Mouse (Mus musculus): ENCODE measurements around the gene Zbtb42. TPM values are rescaled to one million over a fixed set of nuclear protein-coding genes. Genes with fewer than 3 reads are reported as not detected.

Zbtb42 gene
- polyA plus RNA-seq, 1 experiment from 2014 or later, result 5.8 TPM

- peak overlapping the region; percentile 85 for H3K4me2 ChIP-seq
- under 1% methylated on average over 75 of the region's 75 CpGs for WGBS
- no peaks in the 10 kb centered on the region for H3K9me3 ChIP-seq
- ATAC-seq (ENCODE audit: extremely low read depth, insufficient number of reproducible peaks, low FRiP score, low TSS enrichment), result no peak
- peak overlapping the region; percentile 85 for H3K27ac ChIP-seq (replicated peaks)
- peaks cover 47% of the 10 kb centered on the region for H3K36me3 ChIP-seq
- no peaks in the 10 kb centered on the region for H3K27me3 ChIP-seq (replicated peaks)
- H3K4me3 ChIP-seq, result peak overlapping the region; percentile 65
- peaks cover 21% of the 10 kb centered on the region for H3K4me1 ChIP-seq
- peak overlapping the region; percentile 91 for H3K9ac ChIP-seq
Measured at GRCm38 (mm10) chr12:112644855-112645506, 33.6 kb upstream of the Zbtb42 start.

DNA sequence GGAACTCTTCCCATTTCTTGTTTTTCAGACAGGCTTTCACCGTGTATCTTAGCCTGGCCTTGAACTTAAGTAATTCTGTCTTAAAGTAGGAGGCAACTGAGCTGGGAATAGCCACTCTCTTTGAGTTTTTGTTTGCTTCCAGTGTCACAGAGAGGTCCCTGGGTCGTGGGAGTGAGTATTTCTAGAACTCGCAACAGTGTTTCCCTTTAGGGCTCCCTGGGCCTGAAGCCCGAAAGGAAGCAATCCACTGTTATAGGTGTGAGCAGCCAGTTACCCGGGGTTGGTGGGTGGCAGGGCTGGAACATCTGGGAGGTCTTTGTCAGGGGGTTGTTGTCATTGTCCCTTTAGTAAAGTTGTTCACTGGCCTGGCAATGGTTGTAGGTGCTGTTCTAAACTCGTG is 32.5 kb upstream of the Zbtb42 start:
- H3K27me3 ChIP-seq (replicated peaks), result no peaks in the 10 kb centered on the region
- H3K9ac ChIP-seq, result peak overlapping the region; percentile 91
- H3K36me3 ChIP-seq, result peaks cover 47% of the 10 kb centered on the region
- H3K4me2 ChIP-seq, result peak overlapping the region; percentile 85
- 53% methylated on average over 6 of the region's 6 CpGs for WGBS
- H3K4me1 ChIP-seq, result peaks cover 21% of the 10 kb centered on the region
- no peaks in the 10 kb centered on the region for H3K9me3 ChIP-seq
- no peak for ATAC-seq (ENCODE audit: extremely low read depth, insufficient number of reproducible peaks, low FRiP score, low TSS enrichment)
- peak overlapping the region; percentile 65 for H3K4me3 ChIP-seq
- H3K27ac ChIP-seq (replicated peaks), result no peak overlapping the region

DNA sequence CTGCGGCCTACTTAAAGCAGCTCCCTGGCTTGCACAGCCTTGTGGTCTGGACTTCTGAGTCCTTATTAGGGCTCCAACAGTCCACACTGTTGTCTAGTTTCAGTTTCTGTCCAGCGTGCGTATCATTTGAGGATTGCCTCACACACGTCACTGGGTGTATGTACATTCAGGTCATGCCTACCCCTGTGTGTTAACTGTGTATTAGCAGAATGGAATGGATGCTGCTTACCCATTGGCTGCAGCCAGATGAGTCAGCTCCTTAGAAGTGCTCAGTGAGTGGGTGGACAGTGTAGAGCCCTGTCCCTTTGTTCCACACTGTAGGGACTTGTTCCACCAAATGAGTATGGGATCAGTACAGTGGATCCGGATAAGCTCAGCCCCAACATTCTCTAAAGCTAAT is 30.5 kb upstream of the Zbtb42 start:
- no peaks in the 10 kb centered on the region for H3K9me3 ChIP-seq
- 89% methylated on average over 5 of the region's 5 CpGs for WGBS
- H3K27ac ChIP-seq (replicated peaks), result no peak overlapping the region
- no peak overlapping the region for H3K4me2 ChIP-seq
- H3K4me1 ChIP-seq, result peaks cover 24% of the 10 kb centered on the region
- H3K4me3 ChIP-seq, result no peak overlapping the region
- H3K9ac ChIP-seq, result no peak overlapping the region
- ATAC-seq (ENCODE audit: extremely low read depth, insufficient number of reproducible peaks, low FRiP score, low TSS enrichment), result no peak
- H3K27me3 ChIP-seq (replicated peaks), result no peaks in the 10 kb centered on the region
- peaks cover 64% of the 10 kb centered on the region for H3K36me3 ChIP-seq

DNA sequence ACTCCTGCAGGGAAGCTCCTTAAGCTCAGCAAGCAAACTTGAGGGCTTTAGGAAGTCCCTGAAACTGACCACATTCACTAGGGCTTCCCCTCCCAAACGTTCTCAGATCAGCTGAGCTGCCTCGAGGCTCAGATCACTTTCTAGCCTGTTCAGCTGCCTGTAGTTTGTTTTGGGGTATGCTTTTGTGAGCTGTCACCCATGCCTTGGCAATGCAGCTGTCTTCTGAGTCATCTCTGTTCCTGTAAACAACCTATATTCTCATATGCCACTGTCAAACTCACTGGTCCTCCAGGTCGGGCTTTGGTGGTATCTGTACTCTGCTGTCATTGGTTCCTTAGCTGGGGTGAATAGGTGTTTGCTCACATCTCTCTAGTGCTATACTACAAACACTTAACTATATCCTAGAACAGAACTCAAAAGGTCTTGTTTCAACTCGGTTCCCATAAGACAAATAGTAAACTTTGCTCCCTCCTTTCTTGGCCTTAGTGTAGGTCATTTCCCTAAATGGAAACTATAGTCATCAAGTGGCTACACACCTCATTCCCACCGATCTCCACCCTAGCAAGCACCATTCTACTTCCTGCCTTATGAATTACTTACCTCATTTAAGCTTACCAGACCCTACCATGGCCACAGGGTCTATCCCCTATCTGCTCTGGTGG is 26.7 kb upstream of the Zbtb42 start:
- ATAC-seq (ENCODE audit: extremely low read depth, insufficient number of reproducible peaks, low FRiP score, low TSS enrichment), result no peak
- Histone ChIP-seq H3K4me1 (peaks cover 33% of the 10 kb centered on the region), H3K27ac (replicated peaks) (no peak overlapping the region), H3K9me3 (no peaks in the 10 kb centered on the region), H3K27me3 (replicated peaks) (no peaks in the 10 kb centered on the region), H3K4me2 (no peak overlapping the region), H3K36me3 (peaks cover 98% of the 10 kb centered on the region), H3K4me3 (no peak overlapping the region), H3K9ac (no peak overlapping the region)
- 73% methylated on average over 5 of the region's 5 CpGs for WGBS

DNA sequence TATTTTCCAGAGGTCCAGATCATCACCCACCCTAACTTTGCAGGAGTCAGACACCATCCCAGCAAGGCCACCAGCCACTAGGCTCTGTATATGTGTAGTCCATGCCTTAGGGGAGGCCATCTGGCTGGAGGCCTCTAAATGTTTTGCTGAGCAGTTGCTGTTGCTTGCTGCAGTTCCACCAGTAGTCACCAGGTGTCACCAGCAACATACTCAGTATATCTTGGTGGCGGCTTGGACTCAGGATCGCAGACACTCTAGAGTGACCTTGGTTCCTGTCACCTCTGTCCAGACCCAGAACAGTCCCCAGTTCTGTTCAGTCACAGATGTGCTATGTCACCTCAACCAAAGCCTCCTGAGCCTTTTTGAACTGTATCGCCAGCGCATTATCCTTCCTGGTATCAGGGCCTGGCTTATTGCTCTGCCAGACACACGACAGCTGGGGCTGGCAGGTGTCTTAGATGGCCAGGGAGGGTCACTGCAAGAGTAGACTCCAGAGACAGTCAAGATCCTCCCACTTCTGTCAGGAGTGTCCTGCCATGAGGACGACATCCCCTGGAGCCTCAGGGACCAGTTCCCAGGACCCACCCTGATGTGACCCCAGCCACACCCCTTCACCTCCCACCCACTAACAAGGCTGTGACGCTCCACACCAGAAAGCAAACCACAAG is 25.3 kb upstream of the Zbtb42 start:
- Histone ChIP-seq H3K27ac (replicated peaks) (peak overlapping the region; percentile 88), H3K4me1 (peaks cover 33% of the 10 kb centered on the region), H3K4me3 (no peak overlapping the region), H3K27me3 (replicated peaks) (no peaks in the 10 kb centered on the region), H3K9ac (peak overlapping the region; percentile 70), H3K9me3 (no peaks in the 10 kb centered on the region), H3K36me3 (peaks cover 98% of the 10 kb centered on the region), H3K4me2 (0 out of 2 replicates have a peak overlapping the region, but pooled peaks have one; percentile 16)
- WGBS, result 31% methylated on average over 7 of the region's 7 CpGs
- ATAC-seq (ENCODE audit: extremely low read depth, insufficient number of reproducible peaks, low FRiP score, low TSS enrichment), result 0 out of 2 replicates have a peak, but pooled peaks have one; percentile 26

GRCm38 (mm10) chr12:112654076-112654475 is 24.6 kb upstream of the Zbtb42 start:
- Histone ChIP-seq H3K4me2 (peak overlapping the region; percentile 16; the same call in 1 of the 2 replicates), H3K36me3 (peaks cover 98% of the 10 kb centered on the region), H3K4me3 (no peak overlapping the region), H3K27ac (replicated peaks) (peak overlapping the region; percentile 88), H3K9me3 (no peaks in the 10 kb centered on the region), H3K27me3 (replicated peaks) (no peaks in the 10 kb centered on the region), H3K4me1 (peaks cover 40% of the 10 kb centered on the region), H3K9ac (peak overlapping the region; percentile 70)
- 90% methylated on average over 5 of the region's 5 CpGs for WGBS
- no peak for ATAC-seq (ENCODE audit: extremely low read depth, insufficient number of reproducible peaks, low FRiP score, low TSS enrichment)

GRCm38 (mm10) chr12:112658619-112659018 is 20.0 kb upstream of the Zbtb42 start:
- Histone ChIP-seq H3K36me3 (peaks cover 97% of the 10 kb centered on the region), H3K4me1 (peaks cover 79% of the 10 kb centered on the region)
- WGBS, result 84% methylated on average over 7 of the region's 7 CpGs

DNA sequence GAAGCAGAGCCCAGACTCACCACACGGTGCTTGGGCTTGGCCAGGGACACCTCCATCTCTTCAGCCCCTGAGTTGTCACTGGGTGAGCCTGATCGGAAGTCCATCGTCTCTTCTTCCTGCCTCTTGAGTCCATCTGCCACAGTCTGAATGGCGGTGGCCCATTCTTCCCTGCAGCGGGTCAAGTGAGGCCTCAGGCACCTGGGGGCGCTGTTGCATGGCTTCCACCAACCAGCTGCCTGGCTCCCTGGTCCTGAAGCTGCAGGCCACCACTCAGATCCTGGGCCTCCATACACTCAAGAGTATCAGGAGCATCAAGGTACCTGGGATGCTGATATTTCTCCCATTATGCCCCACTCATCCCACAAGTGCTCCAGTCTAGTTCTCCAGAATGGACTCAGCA is 19.5 kb upstream of the Zbtb42 start:
- 78% methylated on average over 6 of the region's 6 CpGs for WGBS
- peak overlapping the region; percentile 99 for H3K27ac ChIP-seq (replicated peaks)
- H3K9ac ChIP-seq, result peak overlapping the region; percentile 21
- H3K4me3 ChIP-seq, result no peak overlapping the region
- H3K9me3 ChIP-seq, result no peaks in the 10 kb centered on the region
- peaks cover 97% of the 10 kb centered on the region for H3K36me3 ChIP-seq
- no peaks in the 10 kb centered on the region for H3K27me3 ChIP-seq (replicated peaks)
- H3K4me1 ChIP-seq, result peaks cover 79% of the 10 kb centered on the region
- no peak for ATAC-seq (ENCODE audit: extremely low read depth, insufficient number of reproducible peaks, low FRiP score, low TSS enrichment)
- no peak overlapping the region for H3K4me2 ChIP-seq

More at GRCm38 (mm10) chr12:112658619-112659018, 20.0 kb upstream of the Zbtb42 start:
- no peaks in the 10 kb centered on the region for H3K27me3 ChIP-seq (replicated peaks)
- H3K27ac ChIP-seq (replicated peaks), result peak overlapping the region; percentile 99; the same call in 1 of the 2 replicates
- no peaks in the 10 kb centered on the region for H3K9me3 ChIP-seq
- no peak overlapping the region for H3K4me3 ChIP-seq
- ATAC-seq (ENCODE audit: extremely low read depth, insufficient number of reproducible peaks, low FRiP score, low TSS enrichment), result no peak
- no peak overlapping the region; the same call in 1 of the 2 replicates for H3K9ac ChIP-seq
- H3K4me2 ChIP-seq, result no peak overlapping the region

- H3K27ac ChIP-seq (replicated peaks), result peak overlapping the region; percentile 99
- no peaks in the 10 kb centered on the region for H3K9me3 ChIP-seq
- peak overlapping the region; percentile 69 for H3K9ac ChIP-seq
- peaks cover 95% of the 10 kb centered on the region for H3K36me3 ChIP-seq
- peak overlapping the region; percentile 32 for H3K4me3 ChIP-seq
- peaks cover 79% of the 10 kb centered on the region for H3K4me1 ChIP-seq
- ATAC-seq (ENCODE audit: extremely low read depth, insufficient number of reproducible peaks, low FRiP score, low TSS enrichment), result peak; percentile 58; the same call in 1 of the 2 replicates
- 15% methylated on average over 5 of the region's 5 CpGs for WGBS
- peak overlapping the region; percentile 67 for H3K4me2 ChIP-seq
- no peaks in the 10 kb centered on the region for H3K27me3 ChIP-seq (replicated peaks)
Measured at GRCm38 (mm10) chr12:112660576-112661326, 17.9 kb upstream of the Zbtb42 start.

DNA sequence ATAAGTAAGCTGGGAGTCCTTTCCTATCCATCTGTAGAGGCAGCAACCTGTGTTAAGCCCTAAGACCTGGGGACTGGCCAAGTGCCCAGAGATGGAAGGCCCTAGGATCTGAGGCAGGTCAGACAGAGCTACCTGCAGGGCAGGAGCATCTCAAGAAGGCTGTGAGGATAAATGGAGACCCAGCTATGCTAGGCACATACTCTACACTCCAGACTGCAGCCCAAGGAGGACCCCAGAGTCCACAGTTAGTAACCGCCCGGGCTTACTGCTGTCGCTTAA is 17.4 kb upstream of the Zbtb42 start:
- peaks cover 95% of the 10 kb centered on the region for H3K36me3 ChIP-seq
- no peaks in the 10 kb centered on the region for H3K9me3 ChIP-seq
- peak overlapping the region; percentile 67 for H3K4me2 ChIP-seq
- no peaks in the 10 kb centered on the region for H3K27me3 ChIP-seq (replicated peaks)
- peak overlapping the region; percentile 99 for H3K27ac ChIP-seq (replicated peaks)
- ATAC-seq (ENCODE audit: extremely low read depth, insufficient number of reproducible peaks, low FRiP score, low TSS enrichment), result no peak
- peak overlapping the region; percentile 61 for H3K9ac ChIP-seq
- peaks cover 79% of the 10 kb centered on the region for H3K4me1 ChIP-seq
- peak overlapping the region; percentile 21 for H3K4me3 ChIP-seq
- 45% methylated on average over 3 of the region's 3 CpGs for WGBS

DNA sequence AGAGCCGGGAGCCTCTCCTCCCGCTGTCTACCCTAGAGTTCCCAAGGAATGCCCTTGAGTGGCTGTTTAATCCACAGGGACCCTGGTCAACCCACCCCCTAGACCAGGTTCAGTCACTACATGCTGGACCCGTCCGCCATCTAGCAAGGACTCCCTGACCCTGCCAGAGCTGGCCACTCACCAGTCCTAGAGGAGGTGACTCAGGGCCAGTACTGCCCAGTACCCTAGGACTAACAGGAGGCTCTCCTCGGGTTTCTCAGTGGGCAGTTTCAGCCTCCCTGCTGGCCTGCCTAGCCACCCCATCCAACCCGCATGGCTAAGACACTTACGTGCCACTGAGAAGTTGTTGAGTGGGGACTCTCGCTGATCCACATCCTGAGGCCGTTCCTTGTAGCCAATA is 16.8 kb upstream of the Zbtb42 start:
- H3K4me2 ChIP-seq, result peak overlapping the region; percentile 67
- peak overlapping the region; percentile 61 for H3K9ac ChIP-seq
- no peaks in the 10 kb centered on the region for H3K9me3 ChIP-seq
- peak overlapping the region; percentile 99 for H3K27ac ChIP-seq (replicated peaks)
- H3K36me3 ChIP-seq, result peaks cover 95% of the 10 kb centered on the region
- H3K4me1 ChIP-seq, result peaks cover 85% of the 10 kb centered on the region
- H3K4me3 ChIP-seq, result peak overlapping the region; percentile 21; the same call in 1 of the 2 replicates
- WGBS, result 65% methylated on average over 9 of the region's 9 CpGs
- ATAC-seq (ENCODE audit: extremely low read depth, insufficient number of reproducible peaks, low FRiP score, low TSS enrichment), result no peak
- H3K27me3 ChIP-seq (replicated peaks), result no peaks in the 10 kb centered on the region

All from heart, embryonic 13.5 days (tissue).